Mouse (Mus musculus) CH12.LX (cell line): ENCODE data around the gene Tgif2lx1. TPM values are rescaled to one million over a fixed set of nuclear protein-coding genes. Genes with fewer than 3 reads are reported as not detected.
"Not testable (repeated sequence)": the region's sequence is repeated elsewhere in the genome, so short reads cannot be mapped to it uniquely, and the experiment has no call there.

ENCODE experiments used
- DNase-seq: peaks from one replicate; pipeline ENCODE4 v3.0.0-alpha.2; 2013; ENCODE audit errors: extremely low read depth
- H3K27ac ChIP-seq: 2 replicates; pipeline ENCODE4 v1.5.1; 2012; ENCODE audit warnings: low read depth, mild to moderate bottlenecking, control low read depth, moderate library complexity; ENCODE audit not compliant: insufficient read depth
- H3K27me3 ChIP-seq: replicated peaks from 2 replicates; pipeline ENCODE3; 2012; ENCODE audit warnings: inconsistent platforms
- H3K36me3 ChIP-seq, 2 experiments: replicated peaks in 1 of 2; 2 replicates each; pipeline versions ENCODE3 to v1.6.1; 2012; ENCODE audit warnings: inconsistent platforms in 1 of 2, low read length in 1 of 2, mild to moderate bottlenecking in 1 of 2, mixed read lengths in 1 of 2, moderate library complexity in 1 of 2; ENCODE audit not compliant: control insufficient read depth in 1 of 2, insufficient read depth in 1 of 2
- H3K4me1 ChIP-seq, 2 experiments: 2 replicates each; pipeline ENCODE4 v1.6.1; 2012; ENCODE audit warnings: inconsistent platforms in 1 of 2, moderate library complexity in 1 of 2; ENCODE audit not compliant: insufficient read depth in 2 of 2, control insufficient read depth in 1 of 2
- H3K4me2 ChIP-seq: 2 replicates; pipeline ENCODE4 v1.6.1; 2012; ENCODE audit warnings: low read depth, mild to moderate bottlenecking, control low read depth; ENCODE audit not compliant: poor library complexity, insufficient read depth, severe bottlenecking
- H3K4me3 ChIP-seq, 3 experiments: fragments of 150-350 bp in 1 of 3; sonication (generic) in 1 of 3; replicated peaks in 1 of 3; 2 replicates each; pipeline versions ENCODE3 to v1.5.1; 2011 to 2012; ENCODE audit warnings: low read depth in 2 of 3, low read length in 2 of 3, mild to moderate bottlenecking in 2 of 3, moderate library complexity in 2 of 3, control low read depth in 1 of 3, improper control_type of control experiment in 1 of 3, inconsistent platforms in 1 of 3, mixed read lengths in 1 of 3; ENCODE audit not compliant: poor library complexity in 1 of 3
- H3K79me2 ChIP-seq: replicated peaks from 2 replicates; pipeline ENCODE4 v1.6.1; 2012; ENCODE audit warnings: mild to moderate bottlenecking, moderate library complexity; ENCODE audit not compliant: control insufficient read depth, poor library complexity, insufficient read depth, severe bottlenecking; ENCODE audit errors: extremely low read depth
- H3K9ac ChIP-seq: 2 replicates; pipeline ENCODE4 v1.6.1; 2012; ENCODE audit warnings: low read depth, mild to moderate bottlenecking, control low read depth, moderate library complexity; ENCODE audit not compliant: insufficient read depth
- H3K9me3 ChIP-seq: replicated peaks from 2 replicates; pipeline ENCODE3; 2012; ENCODE audit warnings: low read length, inconsistent platforms, mixed read lengths
- dilution Hi-C: fragments of 300-500 bp; cut with MboI; formaldehyde crosslinking; loops from 2 replicates; pipeline ENCODE4 v1.14.3; 2020; ENCODE audit warnings: low sequenced_read_pairs; ENCODE audit not compliant: extremely low pct_unique_long_range_greater_than_20kb, extremely low pct_ligation_motif_present
- in situ Hi-C: fragments of 300-500 bp; cut with MboI; formaldehyde crosslinking; loops from 3 replicates; pipeline ENCODE4 v1.14.3; 2019; ENCODE audit warnings: low sequenced_read_pairs, low pct_ligation_motif_present, low pct_unique_long_range_greater_than_20kb, mixed read lengths
- polyA plus RNA-seq: library from polyadenylated mRNA; unstranded; fragments of >175 nt; gene quantifications from 2 replicates; pipeline ENCODE4 v1.2.1, GENCODE M21; 2012; ENCODE audit warnings: low read depth; ENCODE audit not compliant: insufficient read length
- total RNA-seq, 2 experiments: library from RNA; depleted of rRNA; stranded (reverse); fragments of 300-350 nt in 1 of 2; fragments of >200 nt in 1 of 2; gene quantifications; 2 replicates each; pipeline ENCODE4 v1.2.3; 2012 to 2014

Tgif2lx1 gene
- total RNA-seq (2012; rRNA removed) (not detected in 2 replicates), total RNA-seq (2014; rRNA removed) (not detected in 2 replicates), polyA plus RNA-seq (not detected in 2 replicates)

- H3K9me3 ChIP-seq, H3K27me3 ChIP-seq, H3K4me2 ChIP-seq, H3K4me3 ChIP-seq, in situ Hi-C loops, H3K4me1 ChIP-seq, DNase-seq, H3K79me2 ChIP-seq, H3K9ac ChIP-seq, H3K36me3 ChIP-seq, H3K27ac ChIP-seq, dilution Hi-C loops: not testable (repeated sequence)
Measured at GRCm38 (mm10) chrX:118480637-118481036, at the start of gene Tgif2lx1. Gene Tgif2lx1 (minus strand): TSS chrX:118480737.

Other genes starting within 250 kb of the Tgif2lx1 start
- not detected in 2 replicates for gene Tgif2lx2, start 53.5 kb downstream of the Tgif2lx1 start, total RNA-seq (2012; rRNA removed)
- not detected in 2 replicates for gene Tgif2lx2, start 53.5 kb downstream of the Tgif2lx1 start, total RNA-seq (2014; rRNA removed)
- gene Tgif2lx2, start 53.5 kb downstream of the Tgif2lx1 start, polyA plus RNA-seq = not detected in 2 replicates